Mouse (Mus musculus): ENCODE data around the gene Amt.
"Not testable (repeated sequence)": the region's sequence is repeated elsewhere in the genome, so short reads cannot be mapped to it uniquely, and the experiment has no call there.

The Amt gene

GRCm38 (mm10) chr9:108296453-108297355 is at the start of gene Amt:
Gene Amt, plus strand, starts transcription at chr9:108296853.
- no peak for DNase-seq (ENCODE audit: low read depth)

- DNase-seq (ENCODE audit: low read depth): no peak
Observed at GRCm38 (mm10) chr9:108248957-108249356, 47.7 kb upstream of the Amt start.

- DNase-seq (ENCODE audit: low read depth): no peak
Observed at GRCm38 (mm10) chr9:108251877-108252276, 44.8 kb upstream of the Amt start.

- no peak for DNase-seq (ENCODE audit: low read depth)
Observed at GRCm38 (mm10) chr9:108252766-108253165, 43.9 kb upstream of the Amt start.

- DNase-seq (ENCODE audit: low read depth): no peak
Observed at GRCm38 (mm10) chr9:108260526-108260925, 36.1 kb upstream of the Amt start.

- DNase-seq (ENCODE audit: low read depth): no peak
Observed at GRCm38 (mm10) chr9:108261865-108262264, 34.8 kb upstream of the Amt start.

GRCm38 (mm10) chr9:108262494-108263049 is 34.1 kb upstream of the Amt start:
- DNase-seq (ENCODE audit: low read depth): peak; percentile 31

GRCm38 (mm10) chr9:108263131-108263681 is 33.4 kb upstream of the Amt start:
- DNase-seq (ENCODE audit: low read depth): peak; percentile 24

GRCm38 (mm10) chr9:108263690-108264190 is 32.9 kb upstream of the Amt start, which contains the start of gene Dag1:
Gene Dag1, minus strand, starts transcription at chr9:108263958.
- peak; percentile 96 for DNase-seq (ENCODE audit: low read depth)

GRCm38 (mm10) chr9:108264191-108264921 is 32.3 kb upstream of the Amt start:
- DNase-seq (ENCODE audit: low read depth): no peak

- DNase-seq (ENCODE audit: low read depth): peak; percentile 26
Observed at GRCm38 (mm10) chr9:108266261-108266935, 30.3 kb upstream of the Amt start.

- no peak for DNase-seq (ENCODE audit: low read depth)
Observed at GRCm38 (mm10) chr9:108267691-108268090, 29.0 kb upstream of the Amt start.

GRCm38 (mm10) chr9:108268701-108269100 is 28.0 kb upstream of the Amt start:
- DNase-seq (ENCODE audit: low read depth): not testable (repeated sequence)

GRCm38 (mm10) chr9:108271941-108272340 is 24.7 kb upstream of the Amt start:
- no peak for DNase-seq (ENCODE audit: low read depth)

- no peak for DNase-seq (ENCODE audit: low read depth)
Observed at GRCm38 (mm10) chr9:108272691-108273090, 24.0 kb upstream of the Amt start.

- DNase-seq (ENCODE audit: low read depth): no peak
Observed at GRCm38 (mm10) chr9:108273485-108273884, 23.2 kb upstream of the Amt start.

GRCm38 (mm10) chr9:108274476-108275330 is 21.9 kb upstream of the Amt start:
- no peak for DNase-seq (ENCODE audit: low read depth)

GRCm38 (mm10) chr9:108275331-108275659 is 21.4 kb upstream of the Amt start:
- DNase-seq (ENCODE audit: low read depth): no peak

GRCm38 (mm10) chr9:108278697-108279450 is 17.8 kb upstream of the Amt start:
- DNase-seq (ENCODE audit: low read depth): peak; percentile 82

All from 416B (cell line).